Mouse (Mus musculus) embryonic facial prominence, embryonic 11.5 days (tissue): ENCODE results near the gene Ccdc194. TPM values are rescaled to one million over a fixed set of nuclear protein-coding genes. Genes with fewer than 3 reads are reported as not detected.

Experiments
- ATAC-seq: fragments of 200-750 bp; cut with Nextera tagmentation; replicated peaks from 2 replicates; pipeline ENCODE4 v1.8.0; 2017; ENCODE audit warnings: low read depth; ENCODE audit not compliant: insufficient number of reproducible peaks, low FRiP score, low TSS enrichment
- DNase-seq: peaks from one replicate; pipeline ENCODE4 v3.0.0-alpha.2; 2015; ENCODE audit warnings: low spot score
- H3K27ac ChIP-seq: fragments of 300-500 bp; sonication (generic); replicated peaks from 2 replicates; pipeline ENCODE4 v1.5.1; 2014; ENCODE audit warnings: mild to moderate bottlenecking, low read depth, low read length, control low read depth
- H3K27me3 ChIP-seq: fragments of 300-500 bp; sonication (generic); 2 replicates; pipeline ENCODE4 v1.6.1; 2014; ENCODE audit warnings: mild to moderate bottlenecking, low read length, moderate library complexity, mixed read lengths; ENCODE audit not compliant: control insufficient read depth, insufficient read depth
- H3K36me3 ChIP-seq: fragments of 300-500 bp; sonication (generic); replicated peaks from 2 replicates; pipeline ENCODE4 v1.6.1; 2014; ENCODE audit warnings: low read depth, mild to moderate bottlenecking, low read length, moderate library complexity, mixed read lengths; ENCODE audit not compliant: control insufficient read depth, insufficient read depth
- H3K4me1 ChIP-seq: fragments of 300-500 bp; sonication (generic); 2 replicates; pipeline ENCODE4 v1.6.1; 2014; ENCODE audit warnings: low read length, mixed read lengths; ENCODE audit not compliant: control insufficient read depth, insufficient read depth
- H3K4me2 ChIP-seq: fragments of 300-500 bp; sonication (generic); 2 replicates; pipeline ENCODE4 v1.6.1; 2014; ENCODE audit warnings: low read depth, mild to moderate bottlenecking, control low read depth, low read length, moderate library complexity
- H3K4me3 ChIP-seq: fragments of 300-500 bp; sonication (generic); 2 replicates; pipeline ENCODE4 v1.5.1; 2014; ENCODE audit warnings: low read depth, low read length, control low read depth
- H3K9ac ChIP-seq: fragments of 300-500 bp; sonication (generic); replicated peaks from 2 replicates; pipeline ENCODE4 v1.6.1; 2014; ENCODE audit warnings: mild to moderate bottlenecking, control low read depth, low read length
- H3K9me3 ChIP-seq: fragments of 300-500 bp; sonication (generic); replicated peaks from 2 replicates; pipeline ENCODE4 v1.6.1; 2016; ENCODE audit warnings: mild to moderate bottlenecking, low read length, inconsistent platforms, mixed read lengths; ENCODE audit not compliant: control insufficient read depth
- WGBS: fragments of 180-500 bp; shearing (Covaris S2); extraction: QIAGEN DNeasy Blood & Tissue Kit; methylation state at CpG from one replicate; pipeline ENCODE4 v1.1.7; 2014; 5-methylcytosine and 5-hydroxymethylcytosine counted together
- polyA plus RNA-seq: library from polyadenylated mRNA; unstranded; fragments of >200 nt; fragmentation: Nextera tagmentation; extraction: Ambion mirVana; gene quantifications from 2 replicates; pipeline ENCODE4 v1.2.1, GENCODE M21; 2014

The Ccdc194 gene
- polyA plus RNA-seq, 1 experiment from 2014 or later, result 0.15 TPM

DNA sequence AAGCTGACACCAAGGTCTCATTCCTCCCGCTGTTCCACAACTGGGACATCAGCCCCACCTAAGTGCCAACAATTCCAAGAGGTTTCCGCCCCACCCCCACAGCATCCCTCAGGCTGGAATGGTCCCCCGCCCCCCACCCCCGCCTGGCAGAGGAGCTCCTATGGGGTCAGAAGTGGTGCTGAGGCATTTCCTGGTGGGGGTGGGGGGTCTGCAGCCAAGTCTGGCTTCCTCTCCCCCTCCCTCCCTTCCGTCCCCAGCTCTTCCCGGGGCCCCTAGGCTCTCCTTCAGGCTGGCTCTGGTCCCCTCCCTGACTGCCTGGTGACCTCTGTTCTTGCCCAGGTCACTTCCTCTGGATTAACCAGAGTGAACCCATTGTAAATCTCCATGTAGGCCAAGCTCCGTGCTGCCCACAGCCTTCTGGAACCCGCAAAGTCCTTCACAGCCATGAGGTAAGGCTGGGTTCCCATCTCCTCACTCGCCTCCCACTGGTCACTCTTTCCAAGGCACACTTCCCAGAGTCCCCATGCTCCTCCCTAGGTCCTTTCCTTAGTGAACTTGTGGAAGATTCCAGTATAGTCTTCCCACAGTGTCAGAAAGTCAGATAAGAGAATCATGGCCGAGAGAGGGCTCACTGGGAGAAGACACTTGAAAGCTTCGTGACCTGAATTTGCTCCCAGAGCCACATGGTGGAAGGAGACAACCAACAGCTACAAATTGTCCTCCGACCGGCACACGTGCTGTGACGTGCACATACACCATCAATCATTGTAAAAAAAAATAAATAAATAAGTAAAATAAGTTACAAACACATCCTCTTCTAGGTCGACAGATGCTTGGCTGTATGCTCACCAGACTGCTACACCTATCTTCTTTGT is 26.5 kb downstream of the Ccdc194 start:
- 0 out of 2 replicates have a peak, but pooled peaks have one; percentile 10 for ATAC-seq
- H3K9me3 ChIP-seq, result no peaks in the 10 kb centered on the region
- no peaks in the 10 kb centered on the region for H3K36me3 ChIP-seq
- peak overlapping the region; percentile 38; the same call in 1 of the 2 replicates for H3K27ac ChIP-seq
- no peaks in the 10 kb centered on the region for H3K27me3 ChIP-seq
- peak; percentile 45 for DNase-seq
- H3K4me1 ChIP-seq, result peaks cover 8% of the 10 kb centered on the region
- no peak overlapping the region for H3K4me3 ChIP-seq
- WGBS, result 31% methylated on average over 16 of the region's 16 CpGs
- H3K4me2 ChIP-seq, result no peak overlapping the region
- no peak overlapping the region for H3K9ac ChIP-seq

DNA sequence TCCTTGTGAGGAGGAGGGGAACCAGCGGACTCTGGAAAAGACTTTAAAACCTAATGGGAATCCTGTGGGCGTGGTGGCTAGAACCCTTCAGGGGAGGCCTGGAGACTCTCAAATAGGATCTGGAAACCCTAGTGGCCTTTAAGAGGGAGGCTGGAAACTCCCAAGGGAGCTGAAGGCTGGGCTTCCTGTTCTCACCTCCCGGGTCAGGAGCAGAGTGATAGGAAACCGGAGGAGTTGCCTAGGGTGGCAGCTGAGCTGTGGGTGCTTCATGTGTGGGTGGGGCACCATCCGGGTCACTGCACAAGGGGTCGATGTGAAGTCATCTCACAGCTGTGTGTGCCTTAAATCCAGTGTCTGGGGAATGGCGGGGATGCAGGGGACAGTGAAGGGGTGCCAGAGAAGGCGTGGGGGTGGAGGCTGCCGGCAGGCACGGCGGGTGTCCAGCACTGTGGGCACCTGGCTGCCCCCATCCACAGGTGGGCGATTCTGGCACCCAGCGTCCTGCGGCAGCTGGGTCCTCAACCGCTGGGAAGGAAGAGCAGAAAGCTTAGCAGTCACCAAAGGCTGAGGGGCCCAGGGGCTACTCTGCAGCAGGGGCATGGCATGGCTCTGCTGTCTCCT is 27.5 kb downstream of the Ccdc194 start:
- Histone ChIP-seq H3K9ac (0 out of 2 replicates have a peak overlapping the region, but pooled peaks have one; percentile 14), H3K4me1 (peaks cover 8% of the 10 kb centered on the region), H3K4me2 (no peak overlapping the region)

DNA sequence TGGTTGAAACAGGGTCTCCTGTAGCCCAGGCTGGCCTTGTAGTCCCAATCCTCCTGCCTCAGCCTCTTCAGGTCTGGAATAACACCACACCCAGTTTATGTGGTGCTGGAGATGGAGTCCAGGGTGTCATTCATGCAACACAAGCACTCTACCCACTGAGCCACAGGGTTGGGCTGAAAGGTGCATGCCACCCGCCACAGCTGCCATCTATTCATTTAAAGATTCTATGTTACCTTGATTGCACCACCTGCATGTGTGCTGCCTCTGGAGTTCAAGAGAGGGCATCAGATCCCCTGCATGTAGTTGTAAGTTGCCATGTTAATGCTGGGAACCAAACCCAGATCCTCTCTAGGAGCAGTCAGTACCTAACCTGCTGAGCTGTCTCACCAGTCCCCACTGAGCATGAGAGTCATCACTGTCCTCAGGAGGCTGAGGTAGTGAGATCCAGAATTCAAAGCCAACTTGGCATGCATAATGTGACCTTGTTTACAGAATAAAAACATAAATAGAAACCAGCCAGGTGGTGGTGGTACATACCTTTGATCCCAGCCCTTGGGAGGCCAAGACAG is 28.4 kb downstream of the Ccdc194 start:
- WGBS, result 87% methylated on average over 1 of the region's 1 CpGs
- H3K4me3 ChIP-seq, result no peak overlapping the region
- ATAC-seq (no peak), DNase-seq (no peak)
- no peaks in the 10 kb centered on the region for H3K9me3 ChIP-seq
- H3K4me2 ChIP-seq, result no peak overlapping the region
- H3K9ac ChIP-seq, result no peak overlapping the region
- no peak overlapping the region for H3K27ac ChIP-seq
- peaks cover 7% of the 10 kb centered on the region for H3K36me3 ChIP-seq
- no peaks in the 10 kb centered on the region for H3K27me3 ChIP-seq
- H3K4me1 ChIP-seq, result peaks cover 8% of the 10 kb centered on the region

More for the DNA sequence above, 27.5 kb downstream of the Ccdc194 start:
- no peak for ATAC-seq
- 25% methylated on average over 11 of the region's 15 CpGs for WGBS
- Histone ChIP-seq H3K36me3 (no peaks in the 10 kb centered on the region; the same call in 1 of the 2 replicates), H3K4me3 (no peak overlapping the region), H3K27ac (0 out of 2 replicates have a peak overlapping the region, but pooled peaks have one; percentile 21), H3K9me3 (no peaks in the 10 kb centered on the region), H3K27me3 (no peaks in the 10 kb centered on the region)
- DNase-seq, result peak; percentile 30

DNA sequence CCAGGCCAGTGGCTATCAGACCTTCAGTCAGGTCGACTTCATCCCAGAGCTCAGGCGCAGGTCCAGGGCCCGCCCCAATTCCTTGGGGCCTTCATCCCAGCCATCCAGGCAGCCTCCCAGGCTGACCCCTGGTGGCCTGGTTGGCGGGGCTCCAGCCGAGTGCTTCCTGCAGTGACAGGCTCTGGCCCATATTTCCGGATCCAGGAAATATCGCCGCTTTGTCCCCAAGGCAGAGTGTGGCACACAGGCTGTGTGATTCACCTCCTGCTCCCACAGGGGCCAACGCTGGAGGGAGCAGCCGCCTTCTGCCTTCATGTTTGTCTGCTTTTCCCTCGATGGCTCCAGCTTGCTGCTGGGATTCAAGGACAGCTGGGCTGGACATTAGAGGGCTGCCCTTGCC is 29.0 kb downstream of the Ccdc194 start:
- Histone ChIP-seq H3K4me3 (no peak overlapping the region), H3K9me3 (no peaks in the 10 kb centered on the region), H3K9ac (no peak overlapping the region), H3K27me3 (no peaks in the 10 kb centered on the region), H3K4me1 (peaks cover 8% of the 10 kb centered on the region), H3K36me3 (peaks cover 7% of the 10 kb centered on the region), H3K4me2 (no peak overlapping the region), H3K27ac (no peak overlapping the region)
- DNase-seq (no peak), ATAC-seq (no peak)
- 24% methylated on average over 11 of the region's 11 CpGs for WGBS

DNA sequence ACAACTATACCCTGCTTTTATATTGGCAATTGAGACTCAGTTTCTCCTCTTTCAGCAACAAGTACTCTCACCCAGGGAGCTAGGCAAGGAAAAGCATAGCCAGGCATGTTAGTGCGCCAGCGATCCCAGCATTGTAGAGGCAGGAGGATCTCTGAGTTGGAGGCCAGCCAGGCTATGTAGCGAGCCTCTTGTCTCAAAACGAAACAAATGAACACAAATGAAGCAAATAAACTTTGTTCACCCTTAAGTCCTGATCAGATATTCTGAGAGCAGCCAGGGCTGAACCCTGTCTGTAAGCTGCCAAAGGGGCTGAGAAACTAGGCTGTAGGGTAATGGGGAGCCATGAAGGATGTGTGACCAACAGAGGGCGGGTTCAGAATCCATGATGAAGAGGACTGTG is 29.7 kb downstream of the Ccdc194 start:
- Histone ChIP-seq H3K9ac (no peak overlapping the region), H3K4me1 (peaks cover 8% of the 10 kb centered on the region), H3K27me3 (no peaks in the 10 kb centered on the region), H3K4me2 (no peak overlapping the region), H3K9me3 (no peaks in the 10 kb centered on the region), H3K27ac (no peak overlapping the region), H3K36me3 (peaks cover 7% of the 10 kb centered on the region), H3K4me3 (no peak overlapping the region)
- no peak for DNase-seq
- 96% methylated on average over 5 of the region's 5 CpGs for WGBS
- no peak for ATAC-seq

DNA sequence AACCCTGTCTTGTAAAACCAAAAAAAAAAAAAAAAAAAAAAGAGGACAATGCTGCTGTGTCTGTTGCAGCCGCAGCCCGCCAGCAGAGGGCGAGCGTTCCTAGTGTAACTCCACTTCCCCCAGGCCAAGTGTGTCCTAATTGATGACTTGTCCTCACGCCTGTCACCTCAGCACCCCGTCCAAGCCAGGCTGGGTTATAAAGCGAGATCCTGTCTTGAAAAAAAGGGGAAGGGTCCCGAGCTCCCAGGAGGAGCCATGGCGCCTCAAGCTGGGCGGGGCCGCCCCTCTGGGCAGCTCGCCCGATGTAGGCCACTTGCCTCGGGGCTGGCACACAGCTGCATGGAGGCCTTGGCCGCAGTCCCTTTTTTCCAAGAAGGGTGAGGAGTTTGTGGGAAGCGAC is 30.5 kb downstream of the Ccdc194 start:
- H3K4me3 ChIP-seq, result no peak overlapping the region
- no peak overlapping the region for H3K9ac ChIP-seq
- peaks cover 10% of the 10 kb centered on the region for H3K36me3 ChIP-seq
- peak overlapping the region; percentile 19 for H3K4me2 ChIP-seq
- no peak for ATAC-seq
- WGBS, result 22% methylated on average over 15 of the region's 16 CpGs
- no peak overlapping the region for H3K27ac ChIP-seq
- peaks cover 8% of the 10 kb centered on the region for H3K4me1 ChIP-seq
- H3K27me3 ChIP-seq, result no peaks in the 10 kb centered on the region
- peak; percentile 89 for DNase-seq
- H3K9me3 ChIP-seq, result no peaks in the 10 kb centered on the region

DNA sequence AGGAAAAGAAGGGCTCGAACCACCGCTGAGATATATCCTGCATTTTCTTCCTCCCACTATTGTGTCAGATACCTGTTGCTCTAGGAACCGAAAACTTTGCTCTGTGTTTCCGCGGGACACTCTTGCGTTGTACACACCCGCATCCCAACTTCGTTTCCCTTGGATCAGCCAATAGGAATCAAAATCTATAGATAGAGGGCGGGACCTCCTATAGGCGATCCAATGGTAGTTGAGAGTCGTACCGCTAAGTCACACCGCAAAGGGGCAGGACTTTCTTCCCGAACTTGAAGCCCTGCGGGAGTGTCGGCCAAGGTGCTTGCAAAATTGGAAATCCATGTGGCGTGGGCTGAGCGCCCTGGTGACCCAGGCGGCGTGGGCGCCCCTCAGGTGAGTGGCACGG is 37.1 kb downstream of the Ccdc194 start:
- peaks cover 2% of the 10 kb centered on the region; the same call in 1 of the 2 replicates for H3K4me1 ChIP-seq

More for the DNA sequence above, 37.1 kb downstream of the Ccdc194 start:
- no peaks in the 10 kb centered on the region for H3K27me3 ChIP-seq
- H3K4me2 ChIP-seq, result peak overlapping the region; percentile 99
- H3K36me3 ChIP-seq, result peaks cover 12% of the 10 kb centered on the region
- ATAC-seq (peak; percentile 76), DNase-seq (peak; percentile 96)
- peak overlapping the region; percentile 87 for H3K4me3 ChIP-seq
- no peaks in the 10 kb centered on the region for H3K9me3 ChIP-seq
- H3K9ac ChIP-seq, result peak overlapping the region; percentile 82
- peak overlapping the region; percentile 87 for H3K27ac ChIP-seq
- under 1% methylated on average over 22 of the region's 22 CpGs for WGBS
